Mouse (Mus musculus) ES-E14 (cell line): ENCODE measurements around the gene Abr.

Source experiments
- CHD2 ChIP-seq: IDR thresholded peaks from 2 replicates; pipeline ENCODE4 v1.6.1; 2014; ENCODE audit warnings: mild to moderate bottlenecking, low read depth, low read length, inconsistent platforms
- HCFC1 ChIP-seq: IDR thresholded peaks from 2 replicates; pipeline ENCODE4 v1.6.1; 2012; ENCODE audit warnings: low read length, inconsistent platforms, borderline replicate concordance; ENCODE audit not compliant: insufficient read depth
- ZC3H11A ChIP-seq: IDR thresholded peaks from 2 replicates; pipeline ENCODE4 v1.6.1; 2012; ENCODE audit warnings: low read depth, mild to moderate bottlenecking, inconsistent platforms, low read length, borderline replicate concordance

DNA sequence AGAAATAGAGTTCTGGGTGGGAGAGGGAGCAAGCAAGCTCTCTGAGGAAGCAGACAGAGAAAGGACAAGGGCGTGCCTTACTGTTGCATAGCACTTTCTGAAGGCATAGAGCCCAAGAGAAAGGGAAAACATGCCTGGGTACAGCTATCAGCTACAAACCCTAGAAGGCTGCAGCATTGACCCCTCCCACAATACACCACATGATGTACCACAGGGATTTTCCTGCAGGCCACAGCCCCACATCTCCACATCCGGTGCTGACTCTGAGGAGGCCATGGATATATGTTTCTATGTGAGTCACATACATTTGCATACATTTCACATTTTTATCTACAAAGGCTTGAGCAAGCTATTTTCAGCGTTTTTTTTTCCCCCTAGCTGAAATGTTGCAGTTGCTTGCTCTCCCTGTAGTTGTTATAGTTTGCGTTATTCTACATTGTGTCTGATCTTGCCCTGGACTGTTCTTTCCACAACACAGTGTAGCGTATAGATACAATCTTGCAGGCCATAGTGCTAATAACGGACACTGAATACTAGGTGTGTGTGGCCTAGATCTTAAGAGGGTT is 49.2 kb downstream of the Abr start:
- TF ChIP-seq CHD2 (no peak), HCFC1 (no peak), ZC3H11A (no peak)
